Mouse (Mus musculus) embryo, embryonic 10 days (tissue): ENCODE measurements around the gene Eno2.

Experiments
- DNase-seq: peaks from one replicate; pipeline ENCODE4 v3.0.0-alpha.2; 2015; ENCODE audit warnings: low spot score

The Eno2 gene

GRCm38 (mm10) chr6:124739231-124739796, 30.2 kb downstream of the Eno2 start:
- no peak for DNase-seq

- DNase-seq = peak; percentile 45
Observed at GRCm38 (mm10) chr6:124738511-124739023, 30.9 kb downstream of the Eno2 start, which contains the start of gene Ptpn6. Gene Ptpn6, minus strand, starts transcription at chr6:124738714.

- no peak for DNase-seq
Observed at GRCm38 (mm10) chr6:124737040-124737439, 32.4 kb downstream of the Eno2 start.

GRCm38 (mm10) chr6:124734417-124734816, 35.1 kb downstream of the Eno2 start:
- no peak for DNase-seq

- peak; percentile 31 for DNase-seq
Observed at GRCm38 (mm10) chr6:124732476-124733370, 36.8 kb downstream of the Eno2 start.

GRCm38 (mm10) chr6:124731038-124731437, 38.4 kb downstream of the Eno2 start:
- no peak for DNase-seq

GRCm38 (mm10) chr6:124729850-124730705, 39.4 kb downstream of the Eno2 start:
- DNase-seq = no peak

- DNase-seq = no peak
Observed at GRCm38 (mm10) chr6:124728621-124729020, 40.9 kb downstream of the Eno2 start.

GRCm38 (mm10) chr6:124724472-124724871, 45.0 kb downstream of the Eno2 start:
- no peak for DNase-seq

GRCm38 (mm10) chr6:124723541-124723940, 45.9 kb downstream of the Eno2 start:
- no peak for DNase-seq

- no peak for DNase-seq
Observed at GRCm38 (mm10) chr6:124722876-124723473, 46.5 kb downstream of the Eno2 start.

- DNase-seq = no peak
Observed at GRCm38 (mm10) chr6:124720904-124721303, 48.6 kb downstream of the Eno2 start.

GRCm38 (mm10) chr6:124719354-124719978, 50.0 kb downstream of the Eno2 start:
- DNase-seq = no peak

- DNase-seq = no peak
Observed at GRCm38 (mm10) chr6:124718703-124719102, 50.8 kb downstream of the Eno2 start.

- DNase-seq = no peak
Observed at GRCm38 (mm10) chr6:124717968-124718367, 51.5 kb downstream of the Eno2 start.

GRCm38 (mm10) chr6:124716864-124717490, 52.5 kb downstream of the Eno2 start:
- peak; percentile 77 for DNase-seq

- DNase-seq = no peak
Observed at GRCm38 (mm10) chr6:124712918-124713317, 56.6 kb downstream of the Eno2 start.

GRCm38 (mm10) chr6:124711824-124712782, 57.4 kb downstream of the Eno2 start, which contains the start of the genes Emg1 and Phb2:
Gene Emg1, minus strand, starts transcription at chr6:124712178.
Gene Phb2, plus strand, starts transcription at chr6:124712336.
- peak; percentile 98 for DNase-seq
